Mouse (Mus musculus) lung, postnatal 4 days (tissue): ENCODE measurements around the gene Basp1.

Source experiments
- DNase-seq, 2 experiments: peaks; one replicate each; pipeline ENCODE4 v3.0.0; 2021

The Basp1 gene

DNA sequence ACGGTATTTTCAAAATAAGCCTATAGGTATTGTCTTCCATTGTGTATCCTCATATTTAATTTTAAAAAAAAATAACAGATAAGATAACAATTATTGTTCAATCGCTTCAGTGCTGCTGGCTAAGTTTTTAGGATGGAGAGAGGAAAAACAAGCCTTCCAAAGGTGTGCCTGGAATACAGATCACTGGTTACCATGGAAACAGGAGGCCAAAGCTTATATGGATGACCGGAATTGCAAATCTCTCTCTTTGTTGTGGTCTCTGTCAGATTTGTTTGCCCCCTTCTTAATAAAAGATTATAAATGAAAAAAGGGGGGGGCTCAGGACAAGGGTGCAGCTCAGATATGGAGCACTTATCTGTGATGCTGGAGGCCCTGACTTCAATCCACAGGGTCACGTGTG, 2.4 kb upstream of the Basp1 start:
- DNase-seq: no peak

DNA sequence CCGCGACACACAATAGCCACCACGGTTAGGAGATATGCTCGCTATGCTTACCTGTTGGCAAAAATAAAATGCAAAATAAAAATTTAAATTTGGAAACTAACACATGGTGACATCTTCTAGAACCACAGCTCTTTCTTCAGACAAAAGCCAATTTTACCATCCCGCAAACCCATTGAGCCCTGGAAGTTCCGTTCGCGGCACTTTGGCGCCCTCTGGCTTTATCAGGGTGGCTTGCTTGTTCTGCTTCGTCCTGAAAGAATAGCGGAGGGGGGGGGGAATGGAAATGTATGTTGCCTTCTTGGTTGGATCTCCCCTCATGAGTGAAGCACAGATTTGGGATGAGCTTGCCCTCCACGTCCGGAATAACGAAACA, 1.2 kb upstream of the Basp1 start:
- DNase-seq: peak; percentile 83 to 89

DNA sequence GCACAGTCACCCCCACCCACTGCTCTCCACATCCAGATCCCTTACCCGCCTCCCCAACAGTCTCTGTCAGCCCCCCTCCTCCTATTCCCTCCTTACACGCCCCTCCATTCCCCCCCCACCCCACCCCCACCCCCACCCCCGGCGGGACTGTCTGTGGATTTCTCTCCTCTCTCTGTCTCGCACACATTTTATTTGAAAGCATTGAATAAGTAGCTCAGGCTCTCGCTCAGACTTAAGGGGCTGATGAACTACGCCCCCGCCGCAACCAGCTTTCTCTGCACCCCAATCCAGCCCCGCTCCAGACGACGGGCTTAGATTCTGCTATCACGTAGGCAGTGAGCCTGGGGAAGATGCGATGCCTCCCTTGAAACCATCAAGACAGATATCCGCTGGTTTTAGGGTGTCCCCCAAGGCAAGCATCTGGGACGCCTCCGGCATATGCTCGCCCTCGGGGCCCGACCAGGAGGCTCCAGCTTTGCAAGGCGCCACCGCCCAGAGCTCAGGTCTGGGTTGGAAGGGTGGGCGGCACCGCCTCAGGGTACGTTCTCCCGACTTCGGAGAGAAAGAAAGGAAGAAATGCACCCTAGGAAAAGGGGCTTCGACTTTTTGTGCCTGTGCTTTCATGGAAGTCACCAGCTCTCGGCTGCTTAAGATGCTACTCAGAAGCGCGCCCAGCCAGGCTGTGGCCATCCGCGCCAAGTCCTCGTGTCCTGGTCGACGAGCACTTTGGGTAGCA, 615 bp upstream of the Basp1 start:
- DNase-seq: no peak

DNA sequence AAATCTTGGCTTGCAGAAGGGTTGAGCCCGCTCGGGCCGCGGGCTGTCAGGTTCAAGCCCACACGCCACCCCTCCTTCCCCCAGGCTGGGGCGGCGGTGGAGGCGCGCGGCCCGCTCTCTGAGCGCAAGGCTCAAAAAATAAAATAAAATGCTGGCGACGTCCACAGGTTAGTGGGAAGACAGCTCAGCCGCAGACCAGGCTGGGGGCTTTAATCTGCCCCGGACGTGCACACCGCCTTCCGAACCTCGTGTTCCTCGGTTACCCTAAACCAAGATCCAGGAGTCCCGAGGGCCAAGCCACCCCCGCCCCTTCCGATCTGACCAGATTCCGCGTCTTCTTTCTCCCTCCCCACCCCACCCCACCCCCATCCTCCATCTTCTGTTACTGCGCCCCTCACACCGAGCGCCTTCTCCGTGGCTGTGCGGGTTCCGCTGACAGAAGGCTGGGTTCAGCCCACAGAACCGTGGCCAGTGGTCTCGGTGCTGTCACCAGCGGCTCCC, 753 bp downstream of the Basp1 start:
- DNase-seq: peak; percentile 18 to 38

DNA sequence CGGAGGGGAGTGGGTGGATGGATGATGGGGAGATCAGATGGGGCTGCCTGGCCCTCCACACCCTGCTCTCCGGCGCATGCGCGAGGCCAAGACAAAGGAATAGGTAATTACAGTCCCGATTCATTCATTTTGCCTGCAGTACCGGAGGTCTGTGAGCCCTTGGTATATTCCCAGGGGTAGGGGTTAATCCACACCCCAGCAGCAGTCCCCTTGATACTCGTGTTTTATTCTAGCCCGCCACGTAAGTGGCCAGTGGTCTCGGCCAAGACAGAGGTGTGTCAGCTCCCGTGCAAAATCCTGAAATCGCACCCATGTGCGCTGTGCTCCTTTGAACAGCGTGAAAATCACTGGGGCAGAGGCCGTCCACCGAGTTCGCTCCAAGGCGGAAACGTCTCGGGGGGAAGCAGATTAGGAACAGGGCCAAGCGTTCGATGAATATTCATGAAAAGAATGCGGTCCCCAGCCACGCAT, 1.4 kb downstream of the Basp1 start:
- peak; percentile 38 to 45 for DNase-seq

DNA sequence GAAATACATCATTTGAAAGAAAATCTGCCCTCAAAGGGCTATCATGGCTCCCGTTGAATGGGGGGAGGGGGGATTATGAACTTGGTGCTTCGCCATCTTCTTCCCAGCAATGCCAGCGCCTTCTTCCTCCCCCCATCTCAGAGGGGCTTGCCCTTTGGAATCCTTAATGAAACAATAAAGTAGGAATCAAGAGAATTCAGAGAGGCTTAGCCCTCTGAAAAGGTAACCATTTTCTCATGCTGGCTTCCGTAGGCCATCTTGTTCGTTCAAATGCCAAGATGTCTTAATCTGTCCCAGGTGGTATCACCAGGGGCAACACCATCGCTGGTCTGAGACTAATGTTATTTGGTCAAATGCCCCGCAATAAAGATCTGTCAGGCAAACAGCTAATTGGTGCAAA, 2.1 kb downstream of the Basp1 start:
- DNase-seq: no peak

DNA sequence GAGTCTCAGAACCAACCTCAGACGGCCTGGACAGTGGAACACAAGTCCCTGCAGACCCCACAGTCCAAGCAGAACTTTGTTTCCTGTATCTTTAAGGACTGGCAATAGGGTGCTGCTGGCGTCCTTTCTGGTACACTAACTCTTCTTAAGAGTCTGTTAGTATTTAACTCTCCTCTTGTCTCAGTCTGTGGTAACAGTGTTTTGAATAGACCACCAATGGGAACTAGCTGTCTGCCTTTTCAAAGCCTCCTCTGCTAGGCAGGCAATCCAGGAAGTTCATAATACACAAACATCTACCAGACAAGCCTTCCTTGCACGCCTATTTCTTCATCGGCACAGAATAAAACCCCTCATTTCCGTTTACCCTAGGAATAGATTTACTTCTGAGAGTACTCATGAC, 7.6 kb downstream of the Basp1 start:
- no peak for DNase-seq

DNA sequence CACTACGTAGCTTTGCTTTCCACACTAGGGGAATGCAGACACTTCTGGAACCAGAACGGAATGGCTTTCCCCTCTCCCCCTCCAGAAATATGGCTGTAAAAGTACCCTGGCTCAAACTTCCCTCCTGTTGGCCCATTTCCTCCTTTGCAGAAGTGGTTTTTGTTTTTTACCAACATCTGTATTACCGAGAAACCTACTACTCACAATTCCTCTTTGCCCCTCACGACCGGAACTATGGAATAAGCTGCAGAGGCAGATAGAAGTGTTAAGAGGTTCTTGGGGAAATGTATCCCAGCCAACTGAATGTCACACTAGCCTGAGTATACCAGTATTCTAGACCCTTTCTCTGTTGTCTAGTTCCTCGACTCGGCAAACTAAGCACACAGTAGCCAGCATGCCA, 9.7 kb downstream of the Basp1 start:
- DNase-seq: no peak

DNA sequence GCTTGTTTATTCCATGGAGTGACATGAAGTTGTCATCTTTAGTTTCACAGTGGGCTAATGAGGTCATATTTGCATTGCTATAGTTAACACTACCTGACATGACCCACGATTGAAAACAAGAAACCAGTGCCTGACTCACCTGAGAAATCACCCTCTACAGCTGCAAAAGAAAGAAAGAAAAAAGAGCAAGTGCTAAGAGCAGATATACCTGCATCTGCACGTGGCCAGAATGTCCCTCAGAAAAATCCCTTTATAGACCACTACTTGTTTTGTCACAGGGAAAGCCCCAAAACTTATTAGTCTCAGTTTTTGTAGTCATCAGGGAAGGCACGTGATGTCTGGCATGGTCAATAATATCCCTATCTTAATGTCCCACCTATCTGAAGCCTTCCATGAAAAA, 11.6 kb downstream of the Basp1 start:
- DNase-seq: no peak

DNA sequence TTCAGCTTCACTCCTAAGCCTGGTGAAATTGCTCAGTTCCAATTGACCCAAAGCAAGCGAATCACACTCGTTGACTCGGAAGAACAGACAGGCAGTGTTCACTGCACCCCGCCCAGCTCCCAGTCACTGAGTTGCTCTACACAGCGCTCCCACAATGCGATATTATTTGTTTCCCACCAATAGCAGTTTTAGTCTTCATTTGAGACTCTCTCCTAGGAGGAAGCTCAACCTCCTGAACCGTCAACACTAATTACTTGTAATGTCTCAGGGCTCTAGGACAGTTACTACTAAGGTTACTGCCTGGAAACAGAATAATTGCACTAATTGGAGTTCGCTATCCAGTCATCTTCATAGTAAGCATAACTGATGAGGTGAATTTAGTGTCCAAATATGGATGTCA, 13.3 kb downstream of the Basp1 start:
- DNase-seq: no peak

DNA sequence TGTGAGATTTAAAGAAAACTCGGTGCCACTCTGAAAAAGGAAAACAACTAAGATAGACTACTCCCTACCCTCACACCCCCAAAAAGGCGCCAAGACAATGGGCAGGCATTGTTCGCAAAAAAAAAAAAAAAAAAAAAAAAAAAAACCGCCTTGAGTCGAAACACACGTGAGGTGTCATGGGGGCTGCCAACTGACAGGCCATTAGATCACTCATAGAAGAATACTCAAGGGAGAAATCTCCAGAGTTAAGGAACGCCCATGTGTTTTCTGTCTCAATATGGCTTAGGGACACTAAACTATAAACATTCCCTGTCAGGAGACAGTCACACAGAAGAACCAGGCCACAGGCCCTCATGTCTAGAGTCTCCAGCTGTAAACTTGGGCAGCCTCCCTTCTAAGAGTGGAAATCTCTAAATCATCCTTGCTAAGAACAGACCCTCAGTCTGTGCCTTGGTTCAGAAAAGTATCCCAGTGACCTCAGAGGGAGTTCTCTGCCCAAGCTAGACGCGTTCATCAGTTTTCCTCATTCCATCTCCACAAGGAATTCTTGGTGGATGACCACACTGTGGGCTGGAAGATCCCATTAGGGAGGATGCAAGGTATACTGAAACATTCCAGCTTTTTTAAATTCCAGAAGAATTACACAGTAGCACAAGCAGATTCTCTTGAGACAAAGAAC, 17.5 kb downstream of the Basp1 start:
- no peak for DNase-seq

DNA sequence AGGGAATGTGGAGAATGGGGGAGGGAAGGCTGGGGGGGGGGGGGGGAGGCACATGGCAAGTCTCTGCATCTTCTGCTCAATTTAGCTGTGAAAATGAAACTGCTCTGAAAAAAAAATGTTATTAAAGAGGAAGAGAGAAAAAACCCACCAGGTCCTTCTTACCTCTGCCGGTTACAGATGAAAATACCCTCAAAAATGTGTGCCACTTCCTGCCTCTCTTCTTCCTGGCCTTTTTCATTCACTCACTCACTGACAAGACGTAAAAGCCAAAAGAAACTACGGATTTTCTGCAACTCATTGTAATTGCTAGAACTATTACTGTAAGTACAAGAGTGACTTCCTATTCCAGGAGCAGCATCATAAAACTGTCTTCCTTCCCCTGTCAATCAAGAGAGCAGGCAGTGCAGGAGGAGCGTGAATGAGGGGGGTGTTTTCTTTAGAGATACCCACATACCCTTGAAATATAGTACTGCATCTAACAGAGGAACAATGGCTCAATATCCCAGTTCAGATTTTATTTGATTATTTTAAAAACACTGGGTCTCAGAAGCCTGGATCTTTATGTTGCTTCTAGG, 21.0 kb downstream of the Basp1 start:
- no peak for DNase-seq

DNA sequence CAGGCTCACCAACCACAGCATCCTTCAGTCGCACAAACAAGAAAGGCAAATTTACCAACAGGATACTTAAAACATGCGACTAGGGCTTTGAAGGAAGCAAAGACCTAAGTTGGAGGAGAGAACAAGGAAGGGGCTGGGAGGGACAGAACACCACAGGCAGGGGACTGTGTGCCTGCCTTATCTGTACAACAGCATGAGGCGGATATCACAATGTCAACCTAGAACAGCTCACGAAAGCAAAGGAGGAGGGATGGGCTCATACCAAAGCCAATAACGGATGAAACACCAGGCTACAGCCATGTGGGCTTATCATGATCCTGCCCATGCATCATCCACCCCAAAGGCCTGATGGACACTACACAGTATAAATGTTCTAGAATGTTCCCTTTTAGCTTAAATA, 22.4 kb downstream of the Basp1 start:
- DNase-seq: no peak

DNA sequence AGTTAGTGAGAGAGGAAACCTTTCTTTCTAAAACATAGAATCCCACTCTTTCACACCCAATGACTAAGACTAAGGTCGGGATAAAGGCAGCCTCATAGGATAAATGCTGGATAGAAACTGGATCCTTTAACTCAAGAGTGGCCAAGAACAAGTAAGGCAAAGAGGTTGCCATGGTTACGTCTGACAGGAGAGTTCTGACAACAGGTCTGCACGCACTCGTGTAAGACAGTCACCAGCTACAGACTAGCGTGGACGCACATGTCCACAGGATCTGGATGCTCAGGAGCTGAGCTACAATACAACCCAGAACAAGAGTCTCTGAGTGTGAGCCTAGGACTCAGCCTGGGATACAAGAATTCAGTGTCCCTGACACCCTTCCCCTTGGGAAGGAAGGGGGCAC, 26.0 kb downstream of the Basp1 start:
- DNase-seq: no peak

DNA sequence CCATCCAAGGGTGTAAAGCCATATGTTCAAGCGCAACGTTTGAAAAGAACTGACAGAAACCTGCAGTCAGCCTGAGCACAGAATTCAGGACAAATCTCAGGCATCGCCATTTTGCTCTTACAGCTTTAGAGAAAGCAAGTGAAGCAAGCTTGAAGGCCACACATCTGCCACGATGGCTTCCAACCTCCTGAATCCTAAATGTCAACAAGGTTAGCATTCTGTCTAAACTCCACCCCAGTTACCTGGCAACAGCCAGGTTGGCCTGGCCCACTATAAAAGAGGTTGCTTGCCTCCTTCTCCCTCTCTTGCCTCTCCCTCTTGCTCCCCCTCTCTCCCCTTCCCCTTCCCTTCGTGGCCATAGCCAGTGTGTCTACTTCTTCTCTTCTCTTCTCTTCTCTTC, 33.5 kb downstream of the Basp1 start:
- no peak for DNase-seq

DNA sequence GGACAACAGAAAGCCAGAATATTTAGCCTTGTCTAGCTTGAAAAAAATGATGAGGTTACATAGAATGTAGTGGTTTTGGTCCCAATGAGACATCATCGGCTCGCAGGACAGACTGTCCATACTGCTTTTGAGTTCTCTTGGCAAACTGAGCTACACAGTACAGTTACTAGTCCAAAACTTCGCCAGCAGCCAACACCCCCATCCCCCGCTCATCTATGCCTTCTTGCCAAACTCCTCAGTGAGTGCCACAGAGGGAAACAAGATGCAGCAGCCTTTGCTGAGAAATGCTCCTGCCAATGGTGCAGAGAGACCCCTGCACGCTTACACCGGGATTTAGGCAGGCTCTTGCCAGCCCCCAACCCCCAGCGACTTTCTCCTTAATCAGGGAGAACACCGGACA, 34.9 kb downstream of the Basp1 start:
- DNase-seq: peak; percentile 22 to 61

DNA sequence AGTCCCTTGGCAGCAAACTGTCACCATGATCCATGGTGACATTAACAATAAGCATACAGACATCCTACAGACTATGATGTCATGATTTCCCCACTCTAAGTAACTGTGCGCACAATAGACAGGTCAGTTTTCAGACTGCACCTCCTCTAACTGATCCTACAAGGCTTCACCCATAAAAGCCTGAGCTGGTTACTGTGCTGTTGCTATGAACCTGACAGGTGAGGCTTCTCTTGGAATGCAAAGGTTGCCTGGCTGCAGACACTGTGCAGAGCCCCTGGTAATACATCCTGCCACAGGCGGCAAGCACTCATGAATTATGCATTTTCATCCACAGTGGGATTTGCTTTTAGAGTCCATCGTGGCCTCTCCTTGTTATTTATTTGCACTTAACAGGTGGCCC, 36.6 kb downstream of the Basp1 start:
- no peak for DNase-seq

DNA sequence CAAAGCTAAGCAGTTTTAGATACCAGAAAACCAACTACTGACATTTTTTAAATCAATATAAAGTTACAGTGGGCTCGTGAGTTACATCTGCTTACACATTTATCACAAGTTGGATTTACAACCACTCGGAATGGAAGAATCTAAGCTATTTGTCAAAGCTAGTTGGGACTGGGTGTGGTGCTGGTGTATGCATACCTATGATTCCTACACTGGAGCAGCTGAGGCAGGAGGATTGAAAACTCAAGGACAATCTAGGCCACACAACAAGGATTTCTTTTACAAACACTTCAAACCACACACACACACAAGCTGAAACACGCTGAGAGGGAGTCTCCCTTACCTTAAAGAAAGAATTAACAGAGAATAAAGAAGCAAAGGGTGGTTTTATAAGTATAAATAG, 40.1 kb downstream of the Basp1 start:
- DNase-seq: no peak

DNA sequence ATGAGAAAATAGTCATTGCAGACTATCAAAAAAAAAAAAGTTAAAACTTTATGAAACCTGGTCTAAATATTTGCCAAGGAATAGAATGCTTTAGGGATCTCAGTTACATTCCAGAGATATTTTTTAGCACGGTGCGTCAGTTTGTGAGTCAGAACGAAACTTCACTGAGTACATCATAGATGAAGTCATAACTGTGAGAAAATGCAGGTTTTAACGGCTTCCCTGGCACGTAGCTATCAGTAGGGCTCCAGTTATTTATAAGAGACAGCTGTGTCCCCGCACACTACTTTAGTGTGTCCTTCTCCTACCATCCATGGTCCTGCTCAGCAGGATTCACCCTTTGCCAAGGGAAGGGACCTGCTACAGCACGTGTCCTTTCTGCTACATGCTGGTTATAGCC, 44.0 kb downstream of the Basp1 start:
- DNase-seq: no peak

DNA sequence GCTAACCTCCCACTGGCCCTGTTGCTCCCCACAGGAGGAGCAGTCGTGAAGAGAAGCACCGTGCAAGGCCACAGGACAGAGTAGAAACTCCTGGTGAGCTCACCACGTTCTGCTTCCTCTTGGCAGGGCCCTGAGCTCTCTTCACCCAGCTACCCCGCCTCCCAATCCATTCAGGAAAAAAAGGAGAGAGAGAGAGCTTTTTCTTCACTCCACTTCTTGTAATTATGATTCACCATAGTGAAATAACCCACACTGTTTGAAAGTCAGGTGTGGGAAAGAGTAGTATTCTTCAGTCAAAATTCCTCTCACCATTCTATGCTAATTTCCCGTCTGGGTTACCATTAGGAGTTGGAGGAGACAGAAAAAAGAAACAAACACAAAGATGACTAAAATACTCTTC, 48.1 kb downstream of the Basp1 start:
- no peak for DNase-seq

DNA sequence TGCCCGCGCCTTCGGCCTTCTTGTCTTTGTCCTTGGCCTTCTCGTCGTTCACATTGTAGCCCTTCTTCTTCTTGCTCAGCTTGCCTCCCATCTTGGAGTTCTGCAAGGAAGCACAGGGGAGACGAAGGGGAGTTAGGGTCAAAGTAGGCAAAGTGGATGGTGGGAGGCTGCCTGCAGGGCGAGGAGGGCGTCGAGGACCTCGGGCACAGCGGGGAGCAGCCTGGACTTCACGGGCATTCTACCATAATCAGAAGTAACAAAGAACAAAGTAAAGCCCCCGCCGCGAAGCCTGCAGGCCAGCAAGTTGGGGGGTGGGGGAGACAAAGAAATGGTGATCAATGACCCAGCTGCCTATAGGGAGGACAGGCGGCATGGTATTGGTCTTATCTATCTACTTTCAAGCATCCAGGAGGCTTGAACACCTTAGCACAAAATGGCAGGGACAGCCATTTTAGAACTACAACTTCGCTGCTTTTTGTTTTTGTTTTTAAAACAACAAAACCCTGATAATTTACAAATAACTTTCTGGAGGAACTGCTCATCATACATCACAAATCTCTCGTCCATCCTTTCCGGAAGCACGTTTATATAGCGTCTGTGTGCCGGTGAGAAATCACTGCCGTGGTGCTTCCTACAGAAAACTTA, 48.6 kb downstream of the Basp1 start:
- no peak for DNase-seq

DNA sequence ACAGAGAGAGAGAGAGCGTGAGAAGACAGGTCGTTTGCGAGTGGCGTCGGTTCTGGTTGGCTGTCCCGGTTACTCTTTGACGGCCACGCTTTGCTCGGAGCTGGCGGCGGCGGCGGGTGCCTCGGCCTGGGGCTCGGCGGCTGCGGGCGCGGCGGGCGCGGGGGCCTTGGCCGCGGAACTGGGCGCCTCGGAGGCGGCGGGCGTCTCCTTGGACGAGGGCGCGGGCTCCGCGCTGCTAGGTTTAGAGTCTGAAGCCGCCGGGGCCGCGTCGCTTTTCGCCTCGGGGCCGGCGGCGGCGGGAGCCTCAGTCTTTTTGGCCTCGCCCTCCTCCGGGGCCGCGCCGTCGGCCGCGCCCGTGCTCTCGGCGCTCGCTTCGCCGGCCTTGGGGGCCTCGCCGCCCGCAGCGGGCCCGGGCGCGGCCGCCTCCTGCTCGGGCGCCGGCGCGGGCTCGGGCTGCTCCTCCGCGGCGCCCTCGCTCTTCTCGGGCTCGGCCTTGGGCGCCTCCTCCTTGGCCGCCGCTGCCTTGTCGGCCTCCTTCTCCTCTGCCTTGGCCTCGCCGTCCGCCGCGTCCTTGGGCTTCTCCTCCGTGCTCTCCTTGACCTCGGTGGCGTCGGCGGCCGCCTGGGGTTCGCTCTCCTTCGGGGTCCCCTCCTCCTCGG, 49.3 kb downstream of the Basp1 start:
- DNase-seq: peak; percentile 22 to 39

DNA sequence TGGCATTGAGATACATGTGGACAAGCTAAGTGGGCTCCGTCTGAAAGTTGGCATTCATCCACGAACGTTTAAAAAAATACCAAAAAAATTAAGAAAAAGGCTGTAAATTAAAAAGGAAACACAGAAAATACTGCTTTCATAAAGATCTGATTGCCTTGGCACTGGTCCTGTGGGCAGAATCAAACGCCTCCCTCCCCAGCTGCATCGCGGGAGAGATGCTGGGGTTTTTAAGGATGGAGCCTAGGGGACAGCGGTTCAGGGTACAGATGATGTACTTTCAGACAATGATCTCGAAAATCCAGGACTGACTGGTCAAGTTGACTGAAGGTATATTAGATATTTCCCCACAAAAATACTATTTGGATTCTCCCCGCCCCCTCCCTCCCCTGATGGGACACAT, 49.9 kb downstream of the Basp1 start:
- no peak for DNase-seq
